Mouse (Mus musculus) forebrain, embryonic 11.5 days (tissue): ENCODE results near the gene Kank4. TPM values are rescaled to one million over a fixed set of nuclear protein-coding genes. Genes with fewer than 3 reads are reported as not detected.
"Not testable (repeated sequence)": the region's sequence is repeated elsewhere in the genome, so short reads cannot be mapped to it uniquely, and the experiment has no call there.

Experiments used
- ATAC-seq: fragments of 200-750 bp; cut with Nextera tagmentation; replicated peaks from 2 replicates; pipeline ENCODE4 v1.8.0; 2017; ENCODE audit warnings: moderate TSS enrichment; ENCODE audit not compliant: low FRiP score
- DNase-seq: peaks from one replicate; pipeline ENCODE4 v3.0.0-alpha.2; 2017; ENCODE audit warnings: low spot score
- H3K27ac ChIP-seq: fragments of 300-500 bp; sonication (generic); 2 replicates; pipeline ENCODE4 v1.5.1; 2014; ENCODE audit warnings: low read depth, low read length
- H3K27me3 ChIP-seq: fragments of 300-500 bp; sonication (generic); 2 replicates; pipeline ENCODE4 v1.6.1; 2014; ENCODE audit warnings: mild to moderate bottlenecking, low read length, mixed read lengths; ENCODE audit not compliant: control insufficient read depth, insufficient read depth
- H3K36me3 ChIP-seq: fragments of 300-500 bp; sonication (generic); 2 replicates; pipeline ENCODE4 v1.6.1; 2014; ENCODE audit warnings: mild to moderate bottlenecking, low read length, moderate library complexity, mixed read lengths; ENCODE audit not compliant: control insufficient read depth, insufficient read depth
- H3K4me1 ChIP-seq: fragments of 300-500 bp; sonication (generic); replicated peaks from 2 replicates; pipeline ENCODE4 v1.6.1; 2014; ENCODE audit warnings: low read length, mixed read lengths; ENCODE audit not compliant: control insufficient read depth, insufficient read depth
- H3K4me2 ChIP-seq: fragments of 300-500 bp; sonication (generic); 2 replicates; pipeline ENCODE4 v1.6.1; 2014; ENCODE audit warnings: low read depth, mild to moderate bottlenecking, low read length, moderate library complexity, mixed read lengths; ENCODE audit not compliant: severe bottlenecking
- H3K4me3 ChIP-seq: fragments of 300-500 bp; sonication (generic); 2 replicates; pipeline ENCODE4 v1.5.1; 2014; ENCODE audit warnings: low read depth, low read length
- H3K9ac ChIP-seq: fragments of 300-500 bp; sonication (generic); 2 replicates; pipeline ENCODE4 v1.6.1; 2014; ENCODE audit warnings: low read length
- H3K9me3 ChIP-seq: fragments of 300-500 bp; sonication (generic); 2 replicates; pipeline ENCODE4 v1.6.1; 2016; ENCODE audit warnings: low read length, mixed read lengths; ENCODE audit not compliant: control insufficient read depth
- WGBS: fragments of 180-500 bp; shearing (Covaris S2); extraction: QIAGEN DNeasy Blood & Tissue Kit; methylation state at CpG from one replicate; pipeline ENCODE4 v1.1.7; 2014; 5-methylcytosine and 5-hydroxymethylcytosine counted together
- polyA plus RNA-seq: library from polyadenylated mRNA; unstranded; fragments of >200 nt; fragmentation: Nextera tagmentation; extraction: Ambion mirVana; gene quantifications from 2 replicates; pipeline ENCODE4 v1.2.1, GENCODE M21; 2014

The Kank4 gene
- polyA plus RNA-seq, 1 experiment from 2014 or later, result 1.1 TPM

DNA sequence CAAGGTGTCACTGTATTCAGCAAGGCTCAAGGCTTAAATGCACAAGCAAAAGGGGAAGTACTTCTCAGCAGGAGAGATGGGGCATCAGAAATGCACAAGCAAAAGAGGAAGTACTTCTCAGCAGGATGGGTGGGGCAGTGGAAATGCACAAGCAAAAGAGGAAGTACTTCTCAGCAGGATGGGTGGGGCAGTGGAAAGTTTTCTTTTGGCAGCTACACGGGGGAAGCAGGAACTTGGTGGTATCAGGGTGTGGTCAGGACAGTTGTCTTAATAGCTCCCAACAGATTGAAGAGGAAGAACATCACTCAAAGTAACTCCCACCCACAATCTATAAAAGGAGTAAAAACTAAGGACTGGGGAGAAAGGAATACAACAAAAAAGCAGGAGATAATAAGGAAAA is 33.1 kb upstream of the Kank4 start:
- H3K4me2 ChIP-seq, H3K9me3 ChIP-seq, H3K4me3 ChIP-seq, H3K36me3 ChIP-seq, H3K4me1 ChIP-seq, DNase-seq, H3K27me3 ChIP-seq, H3K9ac ChIP-seq, H3K27ac ChIP-seq, ATAC-seq: not testable (repeated sequence)
- WGBS, result 76% methylated on average over 1 of the region's 1 CpGs

DNA sequence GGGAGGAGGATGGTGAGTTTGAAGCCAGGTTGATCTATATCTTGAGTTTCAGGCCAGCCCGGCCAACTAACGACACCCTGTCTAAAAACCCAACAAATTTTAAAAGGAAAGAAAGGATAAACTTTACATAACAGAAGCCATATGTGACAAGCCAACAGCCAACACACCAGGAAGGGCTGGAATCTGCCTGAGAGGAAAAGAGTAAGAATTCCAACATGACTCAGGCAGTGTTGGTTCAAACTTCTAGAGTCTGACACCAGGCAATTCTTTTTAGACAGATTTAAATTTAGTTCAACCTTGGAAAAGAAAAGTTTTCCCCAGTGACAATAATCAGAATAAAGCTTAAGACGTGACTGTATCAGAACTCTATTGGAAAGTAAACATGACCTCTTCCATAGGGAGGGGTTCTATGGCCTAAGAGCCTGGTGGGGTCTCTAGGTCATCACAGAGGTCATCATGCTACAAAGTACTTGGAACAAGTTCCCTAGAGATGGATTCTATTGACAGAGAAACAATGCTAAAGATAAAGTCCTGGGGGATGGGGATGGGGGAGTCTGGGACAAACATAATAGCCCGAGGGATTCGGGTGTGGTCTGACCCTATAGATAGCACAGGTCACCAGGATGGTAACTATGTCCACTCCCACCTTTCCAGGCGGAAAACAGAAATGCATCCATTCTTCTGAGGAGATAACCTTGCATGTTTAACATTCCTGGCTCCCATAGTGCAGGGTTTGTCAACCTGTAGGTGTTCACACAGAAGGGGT is 30.0 kb upstream of the Kank4 start:
- H3K4me2 ChIP-seq, result no peak overlapping the region
- ATAC-seq, result no peak
- H3K9ac ChIP-seq, result no peak overlapping the region
- WGBS, result 81% methylated on average over 6 of the region's 6 CpGs
- DNase-seq, result no peak
- H3K9me3 ChIP-seq, result no peaks in the 10 kb centered on the region
- H3K4me3 ChIP-seq, result no peak overlapping the region
- peaks cover 2% of the 10 kb centered on the region; the same call in 1 of the 2 replicates for H3K27me3 ChIP-seq
- H3K27ac ChIP-seq, result no peak overlapping the region
- H3K36me3 ChIP-seq, result no peaks in the 10 kb centered on the region
- H3K4me1 ChIP-seq, result no peaks in the 10 kb centered on the region

DNA sequence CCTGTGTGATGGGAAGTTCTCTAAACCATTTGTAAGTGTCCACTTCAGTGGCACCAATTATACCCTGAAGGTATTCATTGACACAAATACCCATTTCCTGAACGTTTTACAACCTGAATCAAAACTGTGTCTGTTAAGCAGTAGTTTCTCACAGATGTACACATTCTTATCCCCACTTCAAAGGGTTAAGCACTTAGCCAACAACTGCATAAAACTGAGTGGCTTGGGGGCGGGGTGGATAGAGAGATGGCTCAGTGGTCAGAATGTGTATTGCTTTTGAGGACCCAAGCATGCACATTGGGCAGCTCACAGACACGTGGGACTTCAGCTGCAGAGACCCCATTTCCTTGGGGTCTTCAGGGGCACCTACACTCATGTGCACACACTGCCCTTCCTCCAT is 29.1 kb upstream of the Kank4 start:
- H3K4me3 ChIP-seq, result no peak overlapping the region
- no peak for DNase-seq
- H3K9me3 ChIP-seq, result no peaks in the 10 kb centered on the region
- no peaks in the 10 kb centered on the region for H3K4me1 ChIP-seq
- ATAC-seq, result no peak
- no peak overlapping the region for H3K4me2 ChIP-seq
- peaks cover 2% of the 10 kb centered on the region; the same call in 1 of the 2 replicates for H3K27me3 ChIP-seq
- H3K27ac ChIP-seq, result no peak overlapping the region
- no peak overlapping the region for H3K9ac ChIP-seq
- H3K36me3 ChIP-seq, result no peaks in the 10 kb centered on the region
- WGBS, result 64% methylated on average over 3 of the region's 3 CpGs

- Histone ChIP-seq H3K27me3 (peaks cover 2% of the 10 kb centered on the region; the same call in 1 of the 2 replicates), H3K36me3 (no peaks in the 10 kb centered on the region), H3K4me3 (no peak overlapping the region), H3K9ac (no peak overlapping the region), H3K27ac (no peak overlapping the region), H3K4me2 (no peak overlapping the region), H3K4me1 (0 out of 2 replicates have a peak, but pooled peaks cover 2% of the 10 kb centered on the region), H3K9me3 (no peaks in the 10 kb centered on the region)
- 72% methylated on average over 8 of the region's 8 CpGs for WGBS
- ATAC-seq (no peak), DNase-seq (no peak)
These were observed 28.4 kb upstream of the Kank4 start for GRCm38 (mm10) chr4:98845687-98846125.

- H3K4me3 ChIP-seq, result no peak overlapping the region
- H3K36me3 ChIP-seq, result no peaks in the 10 kb centered on the region
- no peak overlapping the region for H3K4me2 ChIP-seq
- no peak overlapping the region for H3K27ac ChIP-seq
- H3K4me1 ChIP-seq, result peaks cover 5% of the 10 kb centered on the region; the same call in 1 of the 2 replicates
- H3K27me3 ChIP-seq, result peaks cover 2% of the 10 kb centered on the region; the same call in 1 of the 2 replicates
- no peak overlapping the region for H3K9ac ChIP-seq
- 86% methylated on average over 4 of the region's 4 CpGs for WGBS
- no peaks in the 10 kb centered on the region for H3K9me3 ChIP-seq
- DNase-seq (no peak), ATAC-seq (no peak)
These were observed 27.9 kb upstream of the Kank4 start for GRCm38 (mm10) chr4:98845201-98845600.

- H3K4me1 ChIP-seq, result peaks cover 5% of the 10 kb centered on the region; the same call in 1 of the 2 replicates
- no peak overlapping the region for H3K4me2 ChIP-seq
- no peak overlapping the region for H3K9ac ChIP-seq
- no peak overlapping the region for H3K27ac ChIP-seq
- no peaks in the 10 kb centered on the region for H3K36me3 ChIP-seq
- no peak for ATAC-seq
- no peak for DNase-seq
- no peak overlapping the region for H3K4me3 ChIP-seq
- 83% methylated on average over 7 of the region's 7 CpGs for WGBS
- no peaks in the 10 kb centered on the region for H3K9me3 ChIP-seq
- peaks cover 2% of the 10 kb centered on the region; the same call in 1 of the 2 replicates for H3K27me3 ChIP-seq
These were observed 26.7 kb upstream of the Kank4 start for GRCm38 (mm10) chr4:98843906-98844597.

DNA sequence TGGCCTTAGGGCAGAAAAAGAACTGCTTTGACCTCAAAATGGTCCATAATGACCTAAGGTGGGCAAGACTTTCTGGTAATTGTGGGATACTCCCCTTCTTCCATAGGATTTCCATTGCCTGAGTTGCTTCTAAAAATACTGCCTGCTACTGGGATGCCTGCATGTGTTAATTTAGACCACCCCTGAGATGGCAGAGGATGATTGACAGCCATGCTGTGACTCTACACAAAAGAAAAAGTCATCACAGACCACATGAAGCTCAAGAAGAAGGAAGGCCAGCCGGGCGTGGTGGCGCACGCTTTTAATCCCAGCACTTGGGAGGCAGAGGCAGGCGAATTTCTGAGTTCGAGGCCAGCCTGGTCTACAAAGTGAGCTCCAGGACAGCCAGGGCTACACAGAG is 23.9 kb upstream of the Kank4 start:
- 80% methylated on average over 6 of the region's 6 CpGs for WGBS
- not testable (repeated sequence) for H3K27me3 ChIP-seq

DNA sequence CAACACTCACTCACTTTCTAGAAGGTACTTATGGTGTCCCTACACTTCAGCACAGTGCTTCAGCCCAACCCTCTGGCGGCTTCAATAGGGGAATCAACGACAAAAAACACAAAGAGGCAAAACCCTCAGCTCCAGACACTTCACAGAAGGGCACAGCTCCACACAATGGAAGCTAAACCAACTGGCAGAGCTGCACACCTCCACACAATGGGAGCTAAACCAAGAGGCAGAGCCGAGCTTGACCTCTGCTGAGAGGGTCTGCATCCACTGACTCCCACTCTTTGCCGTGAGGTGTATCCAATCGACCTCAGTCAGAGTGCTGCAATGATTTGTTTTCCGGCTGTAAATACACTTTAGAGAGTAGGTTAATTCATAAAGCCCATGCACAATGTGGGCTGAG is 23.2 kb upstream of the Kank4 start:
- ATAC-seq (peak; percentile 78; the same call in 1 of the 2 replicates), DNase-seq (no peak)
- no peak overlapping the region for H3K9ac ChIP-seq
- WGBS, result 17% methylated on average over 6 of the region's 6 CpGs
- no peaks in the 10 kb centered on the region for H3K9me3 ChIP-seq
- peaks cover 5% of the 10 kb centered on the region; the same call in 1 of the 2 replicates for H3K4me1 ChIP-seq
- peaks cover 2% of the 10 kb centered on the region; the same call in 1 of the 2 replicates for H3K27me3 ChIP-seq
- H3K4me3 ChIP-seq, result no peak overlapping the region
- no peak overlapping the region for H3K27ac ChIP-seq
- no peaks in the 10 kb centered on the region for H3K36me3 ChIP-seq
- no peak overlapping the region for H3K4me2 ChIP-seq

More for the DNA sequence above, 23.9 kb upstream of the Kank4 start:
- not testable (repeated sequence) for H3K27ac ChIP-seq, DNase-seq, H3K36me3 ChIP-seq, H3K4me1 ChIP-seq, H3K9me3 ChIP-seq, H3K9ac ChIP-seq, H3K4me2 ChIP-seq, ATAC-seq, H3K4me3 ChIP-seq
